Mouse (Mus musculus) heart, adult 9 months (tissue): ENCODE data around the gene Slc38a11.

ENCODE experiments used
- DNase-seq, 2 experiments: peaks; one replicate each; pipeline ENCODE4 v3.0.0; 2022; ENCODE audit warnings: low spot score in 2 of 2

The Slc38a11 gene

DNA sequence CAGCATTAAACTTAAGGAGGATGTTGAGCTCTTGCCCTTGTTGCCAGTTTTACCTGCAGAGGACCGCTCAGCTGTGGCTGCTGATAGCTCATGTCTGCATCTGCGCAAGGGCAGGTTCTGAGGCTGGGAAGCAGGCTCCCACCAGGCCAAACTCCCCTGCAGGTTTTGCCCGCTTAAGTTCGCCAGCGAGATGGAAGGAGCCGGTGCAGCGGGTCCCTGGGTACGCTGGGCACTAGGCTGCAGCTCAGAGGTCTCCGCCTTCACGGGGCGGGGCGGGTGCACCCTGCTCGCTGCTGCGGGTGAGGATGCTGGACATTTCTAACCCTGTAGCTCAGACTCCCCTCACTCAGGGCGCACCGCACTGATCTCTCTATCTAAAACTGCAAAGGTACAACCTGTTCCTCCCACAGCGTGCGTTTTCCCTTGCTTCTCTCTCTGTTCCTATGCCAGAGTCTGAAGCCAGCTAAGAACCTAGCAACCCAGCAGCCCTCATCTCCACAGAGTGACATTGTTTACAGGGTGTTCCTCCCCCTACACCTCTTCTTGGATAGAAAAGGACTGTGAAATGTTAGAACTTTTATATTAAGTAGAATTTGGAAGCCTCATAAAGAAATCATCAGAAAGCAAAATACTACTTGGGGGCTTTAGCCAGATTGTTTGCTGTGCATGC is at the start of gene Slc38a11:
TSS of gene Slc38a11 (minus strand) at position 207 of the 670 bp plus-strand sequence.
- no peak for DNase-seq

DNA sequence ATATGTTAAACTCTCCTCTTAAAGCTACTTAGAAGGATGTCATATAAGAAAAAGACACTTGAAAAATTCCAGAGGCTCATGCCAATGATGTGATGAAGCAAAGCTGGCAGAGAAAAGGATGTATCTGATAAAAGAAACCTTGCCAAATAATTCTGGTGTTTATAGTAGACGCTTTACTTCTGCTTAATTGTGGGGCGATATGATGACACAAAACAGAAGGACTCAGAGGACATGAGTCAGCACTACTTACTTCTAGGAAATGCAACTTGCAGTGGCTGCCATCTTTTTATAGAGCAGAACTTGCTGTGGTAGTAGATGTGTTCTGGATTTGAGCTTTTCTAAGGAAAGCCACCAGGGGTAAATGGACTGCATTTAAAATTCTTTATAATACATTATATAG is 43.3 kb upstream of the Slc38a11 start:
- DNase-seq: no peak

DNA sequence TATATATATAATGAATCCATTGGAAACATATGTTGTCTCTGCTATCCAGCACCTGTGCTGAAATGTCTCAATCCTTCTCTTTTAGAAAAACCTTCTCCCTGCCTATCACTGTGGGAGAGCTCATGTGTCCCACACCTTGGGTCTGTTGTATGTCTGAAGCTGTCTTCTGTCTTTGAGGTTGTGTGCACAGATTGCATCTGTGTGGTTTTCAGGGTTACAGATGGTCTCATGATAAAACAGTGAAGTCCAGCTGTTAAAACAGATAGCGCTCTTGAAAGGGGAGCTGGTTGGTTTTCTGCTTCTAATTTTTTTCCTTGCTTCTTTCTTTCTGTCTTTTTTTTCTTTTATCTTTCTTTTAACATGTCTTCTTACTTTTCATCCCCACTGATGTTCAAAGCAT is 41.6 kb upstream of the Slc38a11 start:
- no peak for DNase-seq

DNA sequence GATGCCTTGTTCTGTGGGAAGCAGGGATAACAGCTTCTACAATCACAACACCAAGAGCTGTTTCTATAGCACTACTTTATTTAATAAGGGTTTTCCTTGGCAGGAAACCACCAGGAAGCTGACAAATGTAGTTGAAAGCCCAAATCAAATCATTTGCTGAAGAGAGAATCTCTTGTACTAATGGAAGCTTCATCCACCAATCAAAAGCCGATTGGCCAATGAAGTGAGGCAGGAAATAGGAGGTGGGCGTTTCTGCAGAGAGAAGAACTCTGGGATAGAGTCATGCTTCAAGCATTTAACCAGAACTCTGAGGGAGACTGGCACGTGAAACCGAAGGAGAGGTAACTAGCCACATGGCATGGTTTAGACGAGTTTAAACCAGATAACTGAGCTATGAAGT is 38.2 kb upstream of the Slc38a11 start:
- DNase-seq: no peak

DNA sequence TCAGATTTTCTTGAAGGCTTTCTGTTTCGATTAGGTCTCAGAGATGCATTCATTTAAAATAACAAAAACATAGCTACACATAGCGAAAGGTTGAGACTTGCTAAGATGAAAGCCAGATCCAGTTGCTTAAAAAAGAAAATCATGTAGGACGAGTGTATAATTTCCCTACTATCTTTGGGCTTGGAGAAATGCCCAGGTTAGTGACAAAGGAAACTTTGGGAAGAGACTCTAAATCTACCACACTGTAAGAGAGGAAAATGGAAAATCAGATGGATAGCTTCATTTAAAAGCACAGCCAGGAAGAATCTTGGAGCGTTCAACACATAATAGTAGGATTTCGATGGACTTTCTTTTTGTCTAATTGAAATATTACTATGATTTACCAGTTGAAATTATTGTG is 36.1 kb upstream of the Slc38a11 start:
- DNase-seq: no peak

DNA sequence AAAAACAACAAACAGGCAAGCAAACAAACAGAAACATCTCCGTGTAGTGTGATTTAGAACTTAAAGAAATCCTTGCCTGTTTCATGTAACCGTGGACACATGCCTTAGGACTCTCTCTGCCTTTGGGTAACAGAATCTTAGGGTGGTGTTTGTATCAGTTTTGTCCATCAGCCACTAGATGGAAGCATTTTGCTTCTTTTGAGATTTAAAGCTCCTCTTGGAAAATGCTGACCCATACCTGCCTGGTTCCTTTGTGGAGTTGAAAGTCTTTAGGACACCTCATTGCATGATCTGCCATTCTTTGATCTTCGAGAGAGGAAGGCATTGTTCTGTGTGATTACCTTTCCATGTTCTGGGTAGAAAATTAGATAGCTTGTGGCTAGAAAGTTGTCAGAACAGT is 32.3 kb upstream of the Slc38a11 start:
- DNase-seq: no peak

DNA sequence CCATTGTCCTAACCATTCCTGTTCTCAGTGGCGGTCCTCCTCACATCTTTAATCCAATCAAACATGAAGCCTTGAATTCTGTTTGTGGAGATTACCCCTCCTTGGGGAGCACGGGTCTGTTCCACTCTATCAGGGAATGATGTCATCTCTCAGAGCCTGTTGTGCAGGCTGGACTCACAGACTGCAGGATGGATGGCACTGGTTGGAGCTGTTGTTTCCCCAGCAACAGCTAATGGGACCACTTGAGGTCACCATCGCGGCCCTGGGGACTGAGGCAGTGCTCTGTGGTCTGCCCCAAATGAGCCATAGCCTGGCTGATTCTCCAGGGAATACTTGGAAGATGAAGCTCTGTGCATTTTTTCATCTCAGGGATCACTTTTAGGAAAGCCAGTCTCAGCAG is 29.2 kb upstream of the Slc38a11 start:
- DNase-seq: no peak

DNA sequence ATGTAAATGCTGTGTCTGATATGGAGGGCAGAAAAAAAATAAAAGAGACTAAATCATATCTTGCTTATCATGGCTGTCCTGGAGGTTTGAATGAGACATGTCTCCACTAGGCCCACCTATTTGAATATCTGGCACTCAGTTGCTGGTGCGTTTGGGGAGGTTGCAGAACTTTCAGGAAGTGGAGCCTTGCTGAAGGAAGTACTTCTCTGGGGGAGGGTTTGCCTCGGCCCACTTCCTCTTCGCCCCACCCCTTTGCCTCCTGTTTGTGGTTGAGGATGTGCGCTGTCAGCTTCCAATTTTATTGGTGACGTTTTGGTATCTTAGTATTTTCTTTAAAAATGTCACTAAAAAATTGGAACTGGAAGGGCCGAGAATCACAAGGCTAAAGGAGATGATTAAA is 27.5 kb upstream of the Slc38a11 start:
- no peak for DNase-seq

DNA sequence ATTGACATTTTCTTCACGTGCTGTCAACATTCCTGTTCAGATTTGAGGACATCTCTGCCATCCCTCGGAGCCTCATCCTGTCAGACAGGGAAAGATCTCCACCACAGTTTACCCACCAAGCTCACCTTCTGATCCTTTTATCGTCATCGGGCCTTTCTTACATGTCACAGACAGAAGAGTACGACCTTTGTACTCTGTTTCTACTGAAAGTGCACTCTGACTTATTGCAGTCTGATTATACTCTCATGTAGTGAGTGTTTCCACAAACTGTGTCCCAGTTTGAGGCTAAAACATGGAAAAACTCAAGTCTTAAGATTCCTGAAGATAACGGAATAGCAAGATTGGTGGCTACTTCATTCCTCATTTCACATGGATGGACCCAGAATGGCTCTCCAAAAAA is 21.0 kb upstream of the Slc38a11 start:
- no peak for DNase-seq

DNA sequence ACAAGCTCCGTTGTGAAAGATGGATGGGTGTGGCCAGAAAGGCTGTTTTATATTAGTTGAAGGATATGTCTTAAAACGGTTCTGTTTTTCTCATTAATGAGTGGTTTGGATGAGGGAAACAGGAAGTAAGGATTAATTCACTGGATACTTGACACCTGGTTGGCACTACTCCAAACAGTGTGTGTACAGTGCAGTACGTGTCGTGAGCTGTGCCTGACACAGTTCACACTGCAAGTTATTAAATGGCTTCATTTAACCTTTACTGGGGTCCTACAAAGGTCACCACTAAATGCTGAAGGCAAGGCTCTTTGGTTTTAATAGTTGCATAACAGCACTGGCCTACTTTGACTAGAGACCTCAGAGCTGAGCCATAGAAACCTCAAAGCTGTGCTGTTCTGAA is 18.7 kb upstream of the Slc38a11 start:
- peak; percentile 6 to 22 for DNase-seq

DNA sequence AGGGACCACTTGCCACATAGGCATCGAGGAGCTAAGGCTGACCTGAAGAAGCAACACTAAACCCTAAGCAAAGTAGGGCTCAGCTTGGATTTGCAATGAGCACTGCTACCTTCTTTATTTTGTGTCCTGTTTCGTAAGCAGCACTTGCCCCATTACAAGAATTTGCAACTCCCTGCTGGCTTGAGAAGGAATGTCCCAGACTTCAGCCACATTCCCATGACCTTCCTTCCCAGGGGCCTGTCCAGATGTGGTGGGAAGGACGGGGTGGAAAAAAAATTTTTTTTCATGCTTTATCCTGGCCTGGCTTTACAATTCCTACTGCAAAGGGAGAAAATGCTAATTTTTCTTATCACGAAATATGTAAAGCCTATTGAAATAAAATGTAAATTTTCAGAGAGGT is 14.6 kb upstream of the Slc38a11 start:
- peak; percentile 53 to 60 for DNase-seq

DNA sequence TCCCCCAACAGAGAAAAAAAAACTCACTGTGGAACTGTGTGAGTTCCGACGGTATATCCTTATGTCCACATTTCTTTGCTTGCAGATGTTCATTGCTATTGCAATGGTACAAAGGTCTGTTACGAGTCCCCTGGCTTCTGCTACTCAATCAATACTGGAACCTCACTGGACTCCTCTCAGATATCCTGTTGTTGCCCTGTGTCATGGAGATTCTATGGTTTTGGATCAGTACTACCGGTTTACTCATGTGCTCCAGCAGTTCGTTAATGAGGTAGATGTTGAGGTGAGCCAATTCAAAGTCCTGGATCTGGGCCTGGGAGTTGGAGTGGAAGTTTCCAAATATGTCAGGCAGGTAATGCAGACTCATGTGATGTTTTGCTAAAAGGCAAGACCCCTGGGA is 10.6 kb upstream of the Slc38a11 start:
- DNase-seq: no peak

DNA sequence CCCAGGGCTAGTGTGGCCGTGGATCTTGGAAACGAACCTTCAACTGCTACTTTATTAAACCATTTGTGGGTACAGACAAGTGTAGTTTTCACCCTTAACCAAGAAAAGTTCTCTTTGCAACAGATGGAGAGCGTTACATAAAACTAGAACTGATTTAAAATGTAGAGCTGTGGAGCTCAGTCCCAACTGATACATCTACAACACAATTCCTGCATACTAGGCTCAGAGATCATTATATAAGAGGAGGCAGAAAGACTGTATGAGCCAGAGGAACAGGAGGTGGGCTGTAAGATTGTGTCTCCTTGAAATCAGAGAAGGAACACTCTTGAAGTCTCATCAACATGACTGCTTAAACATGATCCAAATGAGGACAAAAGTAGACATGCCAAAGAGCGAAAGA is 9.2 kb upstream of the Slc38a11 start:
- no peak for DNase-seq

DNA sequence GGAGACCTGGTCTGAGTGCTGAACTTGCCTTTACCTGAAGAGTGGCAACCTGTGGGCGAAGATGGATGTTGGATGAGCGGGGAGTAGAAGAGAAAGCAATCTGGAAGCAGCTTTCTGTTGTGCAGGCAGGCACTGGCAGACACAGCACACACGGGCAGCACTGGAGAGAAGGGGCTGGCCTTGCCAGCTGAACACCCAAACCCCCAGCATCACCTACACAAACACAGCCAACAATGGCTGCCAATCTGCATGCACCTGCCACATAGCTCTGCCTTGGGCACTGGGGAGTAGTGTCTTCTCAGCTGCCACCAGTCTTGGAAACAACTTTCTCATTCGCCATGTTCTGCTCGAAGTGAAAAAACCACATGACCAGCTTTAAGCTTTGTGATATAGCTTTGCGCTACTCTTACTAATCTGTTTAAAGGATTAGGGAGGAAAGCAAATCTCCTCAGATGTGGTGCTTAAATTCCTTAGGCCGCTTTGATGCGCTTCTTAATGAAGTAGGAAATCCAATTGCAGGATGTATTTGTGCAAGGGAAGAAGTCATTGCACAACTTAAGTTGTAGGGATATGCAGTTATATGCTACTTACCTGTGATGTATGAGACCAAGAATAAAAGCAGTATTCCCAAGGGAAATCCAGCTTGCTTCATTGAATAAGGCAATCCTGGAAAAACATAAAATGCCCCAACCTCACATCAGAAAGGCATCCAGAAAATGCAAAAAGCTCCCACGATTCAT is 2.9 kb downstream of the Slc38a11 start:
- DNase-seq: no peak

DNA sequence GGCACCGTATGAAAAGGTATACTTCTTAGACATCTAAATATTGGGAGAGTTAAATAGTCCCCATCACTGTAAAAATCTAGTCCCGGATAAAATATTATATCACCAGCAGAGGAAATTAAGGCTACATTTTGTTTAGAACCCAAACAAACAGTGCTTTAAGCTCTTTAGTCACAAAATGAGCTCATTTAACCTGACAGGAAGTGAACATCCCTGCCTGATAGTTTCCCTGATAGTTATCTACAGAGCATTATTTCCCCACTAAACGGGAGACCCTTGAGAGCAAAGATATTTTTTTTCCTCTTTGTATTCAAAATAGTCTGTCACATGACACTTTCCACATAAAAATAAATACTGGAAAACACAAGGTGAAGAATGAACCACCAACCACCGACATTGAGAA is 16.5 kb downstream of the Slc38a11 start:
- DNase-seq: no peak

DNA sequence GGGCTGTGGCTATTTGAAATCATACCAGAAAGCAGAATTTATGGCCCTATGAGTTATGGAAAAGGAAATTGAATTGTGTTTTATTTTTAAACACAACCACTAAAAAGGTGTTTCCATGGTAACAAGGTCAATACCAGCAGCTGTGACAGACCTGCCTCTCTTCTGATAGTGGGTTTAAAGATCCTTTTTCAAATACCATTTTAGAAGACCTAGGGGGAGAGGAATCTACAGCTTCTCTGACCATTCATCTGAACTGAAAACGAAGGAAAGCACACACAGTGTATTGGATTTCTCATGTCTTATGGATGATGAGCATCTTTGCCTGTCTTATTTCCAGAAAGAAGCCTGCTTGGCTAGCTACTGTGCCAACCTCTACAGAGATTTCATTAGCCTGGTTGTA is 16.9 kb downstream of the Slc38a11 start:
- DNase-seq: no peak

DNA sequence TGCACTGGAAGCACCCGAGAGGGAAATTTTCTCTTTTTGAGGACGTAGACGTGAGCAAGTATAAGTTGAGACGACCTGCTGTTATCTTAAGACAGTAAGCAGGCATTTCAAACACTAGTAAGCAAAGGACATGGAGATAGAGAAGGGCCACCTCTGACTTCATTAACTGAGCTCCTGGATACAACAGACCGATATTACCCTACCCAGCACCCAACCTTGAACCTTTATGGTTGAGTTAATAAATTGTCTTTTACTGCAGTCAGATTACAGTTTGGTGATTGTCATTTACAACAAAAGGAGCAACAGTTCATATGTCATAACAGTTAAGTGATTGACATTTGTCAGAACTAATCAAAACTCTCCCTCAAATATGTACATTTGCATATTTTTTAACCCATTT is 17.8 kb downstream of the Slc38a11 start:
- no peak for DNase-seq

DNA sequence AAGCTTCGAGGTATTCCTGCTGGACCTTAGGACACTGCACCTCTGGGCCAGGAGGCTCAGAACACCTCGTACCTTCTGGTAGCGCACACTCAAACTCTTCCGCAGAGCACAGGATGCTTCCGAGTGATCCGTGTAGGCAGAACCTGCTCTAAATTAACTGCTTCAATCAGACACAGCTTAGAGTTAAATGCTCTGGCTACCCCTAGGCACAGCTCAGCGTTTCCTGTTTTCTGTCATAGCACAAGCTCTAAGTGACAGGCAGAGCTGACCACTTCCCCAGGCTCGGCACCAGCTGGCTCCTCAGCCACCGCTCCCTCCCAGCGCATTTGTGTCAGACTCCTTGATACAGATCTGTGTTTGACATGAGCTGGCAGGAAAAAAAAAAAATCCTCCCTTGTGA is 21.8 kb downstream of the Slc38a11 start:
- peak; percentile 15 to 38 for DNase-seq

DNA sequence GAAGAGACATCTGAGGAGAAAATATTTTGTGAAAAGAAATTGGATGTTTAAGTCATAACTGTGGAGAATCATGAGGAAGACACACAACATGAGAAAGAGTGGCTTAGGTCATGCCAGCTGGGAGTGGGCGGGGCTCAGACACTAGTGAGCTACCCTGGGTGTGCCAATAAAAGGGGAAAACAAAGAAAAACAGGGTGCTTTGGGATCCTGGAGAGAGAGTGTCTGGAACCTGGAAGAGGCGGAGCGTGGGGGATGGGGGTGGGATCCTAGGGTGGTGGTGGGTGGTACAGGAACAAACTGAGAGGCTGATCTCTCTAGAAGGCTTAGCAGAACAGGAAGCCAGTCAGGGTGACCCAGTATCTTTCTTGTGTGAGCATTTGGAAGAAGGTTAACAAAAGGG is 23.0 kb downstream of the Slc38a11 start:
- DNase-seq: no peak

DNA sequence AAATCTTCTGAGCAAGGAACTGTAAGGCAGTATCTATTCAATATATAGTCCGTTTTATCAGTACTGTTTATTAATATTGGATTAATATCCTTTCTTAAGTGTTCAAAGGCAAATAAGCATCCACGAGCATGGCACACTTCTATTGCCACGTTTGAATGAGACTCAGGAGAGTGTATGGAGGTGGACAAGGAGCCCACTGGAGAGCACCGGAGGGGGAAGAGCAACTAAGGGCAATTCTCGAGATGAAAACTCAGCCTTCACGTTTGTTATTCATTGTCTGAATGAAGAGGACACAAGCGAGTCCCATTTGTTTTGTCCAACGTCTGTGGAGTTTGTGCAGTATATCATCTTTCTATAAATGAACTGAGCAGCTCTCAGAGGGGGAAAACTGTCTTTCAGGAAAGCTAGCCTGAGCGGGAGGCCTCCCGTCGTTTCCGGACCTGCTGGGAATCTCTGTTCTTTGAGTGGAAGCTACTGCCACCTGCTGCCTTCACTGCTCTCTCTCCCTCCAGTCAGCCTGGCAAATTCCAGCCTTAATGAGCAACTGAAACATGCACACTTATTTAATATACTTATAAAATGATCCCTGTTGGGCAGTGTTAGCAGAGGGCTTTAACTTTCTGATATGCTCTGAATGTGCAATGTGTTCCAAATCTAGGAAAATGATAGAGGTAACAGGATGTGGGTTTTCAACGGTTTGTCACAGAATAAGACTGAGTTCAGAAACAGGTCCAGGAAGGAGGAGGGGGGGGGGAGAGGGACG is 26.3 kb downstream of the Slc38a11 start:
- DNase-seq: peak; percentile 31 to 51

DNA sequence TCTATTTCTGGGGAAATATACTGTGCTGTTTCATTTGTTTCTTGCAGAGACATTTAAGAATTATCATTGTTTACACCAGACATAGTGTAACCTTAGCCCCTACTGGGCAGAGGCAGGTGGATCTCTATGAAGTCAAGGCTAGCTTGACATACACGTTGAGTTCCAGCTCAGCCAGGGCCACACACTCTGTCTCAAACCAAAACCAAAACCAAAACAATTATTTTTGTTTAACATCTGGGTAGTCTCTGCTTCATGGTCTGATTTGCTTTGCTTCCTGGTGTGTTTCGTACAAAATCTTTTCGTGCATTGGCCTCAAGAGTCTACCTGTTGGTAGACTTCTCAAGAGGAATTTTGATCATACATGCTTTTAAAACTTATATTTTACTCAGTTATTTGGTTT is 27.2 kb downstream of the Slc38a11 start:
- no peak for DNase-seq

DNA sequence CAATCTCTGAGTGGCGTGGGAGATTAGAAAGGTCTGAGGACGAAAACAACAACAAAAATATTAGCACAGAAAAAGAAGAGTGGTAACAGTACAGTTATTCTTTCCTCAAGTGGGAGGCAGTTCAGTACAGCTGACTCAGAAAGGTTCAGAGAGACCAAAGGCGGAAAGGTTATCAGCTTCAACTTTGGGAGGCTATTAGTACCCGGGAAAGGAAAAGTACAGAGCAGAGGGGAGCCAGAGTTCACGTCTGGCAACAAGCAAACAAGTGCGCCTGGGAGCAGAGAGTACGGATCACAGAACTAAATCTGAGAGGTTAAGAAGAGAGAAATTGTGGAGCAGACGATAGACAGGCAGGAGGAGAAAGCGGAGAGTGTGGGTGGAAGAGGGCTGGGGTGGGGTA is 29.7 kb downstream of the Slc38a11 start:
- no peak for DNase-seq

DNA sequence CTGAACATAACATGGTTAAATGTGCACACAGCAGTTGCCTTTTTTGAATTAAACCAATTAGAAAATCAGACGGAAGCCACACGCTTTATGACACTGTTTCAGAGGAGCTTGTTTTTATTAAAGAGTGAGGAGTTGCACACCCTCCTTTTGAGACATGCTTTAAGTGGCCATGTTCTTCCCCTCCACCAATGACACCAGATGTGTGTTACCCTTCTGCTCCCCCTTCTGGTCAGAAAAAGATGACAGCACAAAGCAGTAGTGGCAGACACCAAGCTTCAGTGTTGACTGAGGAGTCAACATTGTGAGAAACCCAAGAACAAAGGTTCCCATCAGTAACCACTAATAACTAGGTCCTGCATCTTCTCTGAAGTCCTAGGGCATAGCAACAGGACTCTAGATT is 32.5 kb downstream of the Slc38a11 start:
- DNase-seq: peak in 1 of 2 experiments; percentile 28
